Mouse (Mus musculus) E14TG2a.4 (cell line): Measurements from ENCODE around the gene Gga1.

ENCODE experiments used
- CTCF ChIP-seq: conservative IDR thresholded peaks from 2 replicates; pipeline ENCODE4 v1.5.1; 2014; ENCODE audit warnings: low read length
- NANOG ChIP-seq: IDR thresholded peaks from 2 replicates; pipeline ENCODE4 v1.6.1; 2014; ENCODE audit warnings: borderline replicate concordance, low read length, mixed read lengths
- POU5F1 ChIP-seq: IDR thresholded peaks from 2 replicates; pipeline ENCODE4 v1.6.1; 2014; ENCODE audit warnings: low read length, borderline replicate concordance

GRCm38 (mm10) chr15:78927021-78927787 lies 50.2 kb downstream of the Gga1 start:
- TF ChIP-seq CTCF (no peak), NANOG (no peak), POU5F1 (no peak)
